Mouse (Mus musculus) limb, embryonic 14.5 days (tissue): ENCODE measurements around the gene Fam53b. TPM values are rescaled to one million over a fixed set of nuclear protein-coding genes. Genes with fewer than 3 reads are reported as not detected.

Experiments used
- ATAC-seq: fragments of 200-750 bp; cut with Nextera tagmentation; 2 replicates; pipeline ENCODE4 v1.8.0; 2017; ENCODE audit warnings: low read depth, moderate number of reproducible peaks, moderate TSS enrichment; ENCODE audit not compliant: low FRiP score
- DNase-seq: peaks from one replicate; pipeline ENCODE4 v3.0.0-alpha.2; 2015; ENCODE audit warnings: low spot score
- H3K27ac ChIP-seq: fragments of 300-500 bp; sonication (generic); replicated peaks from 2 replicates; pipeline ENCODE4 v1.5.1; 2014; ENCODE audit warnings: low read depth, mild to moderate bottlenecking, low read length, moderate library complexity, mixed read lengths
- H3K27me3 ChIP-seq: fragments of 300-500 bp; sonication (generic); 2 replicates; pipeline ENCODE4 v1.6.1; 2014; ENCODE audit warnings: low read length, mixed read lengths; ENCODE audit not compliant: control insufficient read depth, insufficient read depth
- H3K36me3 ChIP-seq: fragments of 300-500 bp; sonication (generic); 2 replicates; pipeline ENCODE4 v1.6.1; 2014; ENCODE audit warnings: mild to moderate bottlenecking, low read length, moderate library complexity, mixed read lengths; ENCODE audit not compliant: control insufficient read depth, insufficient read depth
- H3K4me1 ChIP-seq: fragments of 300-500 bp; sonication (generic); 2 replicates; pipeline ENCODE4 v1.6.1; 2014; ENCODE audit warnings: antibody characterized with exemption, low read length, mixed read lengths; ENCODE audit not compliant: control insufficient read depth, insufficient read depth
- H3K4me2 ChIP-seq: fragments of 300-500 bp; sonication (generic); replicated peaks from 2 replicates; pipeline ENCODE4 v1.6.1; 2014; ENCODE audit warnings: low read depth, mild to moderate bottlenecking, low read length, moderate library complexity; ENCODE audit not compliant: severe bottlenecking
- H3K4me3 ChIP-seq: fragments of 300-500 bp; sonication (generic); replicated peaks from 2 replicates; pipeline ENCODE4 v1.5.1; 2014; ENCODE audit warnings: low read length
- H3K9ac ChIP-seq: fragments of 300-500 bp; sonication (generic); 2 replicates; pipeline ENCODE4 v1.6.1; 2014; ENCODE audit warnings: mild to moderate bottlenecking, low read depth, low read length, moderate library complexity; ENCODE audit not compliant: severe bottlenecking
- H3K9me3 ChIP-seq: fragments of 300-500 bp; sonication (generic); 2 replicates; pipeline ENCODE4 v1.6.1; 2016; ENCODE audit warnings: low read length; ENCODE audit not compliant: control insufficient read depth
- POLR2A ChIP-seq: fragments of 200-500 bp; IDR thresholded peaks from 2 replicates; pipeline ENCODE4 v1.8.0; 2012; ENCODE audit warnings: inconsistent platforms, mild to moderate bottlenecking, moderate library complexity, borderline replicate concordance; ENCODE audit not compliant: insufficient read depth, insufficient read length; ENCODE audit errors: extremely low read depth
- WGBS: fragments of 180-500 bp; shearing (Covaris S2); extraction: QIAGEN DNeasy Blood & Tissue Kit; methylation state at CpG from one replicate; pipeline ENCODE4 v1.1.7; 2014; 5-methylcytosine and 5-hydroxymethylcytosine counted together
- polyA plus RNA-seq, 2 experiments: library from polyadenylated mRNA; depleted of rRNA in 1 of 2; stranded (reverse) in 1 of 2; unstranded in 1 of 2; fragments of >200 nt; fragmentation: Nextera tagmentation in 1 of 2; extraction: Ambion mirVana in 1 of 2; gene quantifications; 2 replicates each; pipeline versions ENCODE4 v1.2.1 to v1.2.3; 2012 to 2014

Gene Fam53b
- polyA plus RNA-seq, 2 experiments: 15.1 to 20.8 TPM

- H3K36me3 ChIP-seq: no peaks in the 10 kb centered on the region
- H3K4me1 ChIP-seq: no peaks in the 10 kb centered on the region; the same call in 1 of the 2 replicates
- no peak overlapping the region for H3K27ac ChIP-seq
- 92% methylated on average over 8 of the region's 8 CpGs for WGBS
- no peak overlapping the region for H3K4me3 ChIP-seq
- no peak overlapping the region for H3K4me2 ChIP-seq
- TF ChIP-seq POLR2A: no peak
- no peak overlapping the region for H3K9ac ChIP-seq
- ATAC-seq (no peak), DNase-seq (no peak)
- no peaks in the 10 kb centered on the region for H3K9me3 ChIP-seq
- H3K27me3 ChIP-seq: no peaks in the 10 kb centered on the region
Observed at GRCm38 (mm10) chr7:132704310-132704875, 109.3 kb downstream of the Fam53b start.

- Histone ChIP-seq H3K4me1 (no peaks in the 10 kb centered on the region; the same call in 1 of the 2 replicates), H3K4me3 (no peak overlapping the region), H3K4me2 (no peak overlapping the region), H3K27ac (no peak overlapping the region), H3K9ac (no peak overlapping the region; the same call in 1 of the 2 replicates), H3K27me3 (no peaks in the 10 kb centered on the region), H3K9me3 (no peaks in the 10 kb centered on the region), H3K36me3 (no peaks in the 10 kb centered on the region)
- ATAC-seq (no peak), DNase-seq (no peak)
- WGBS: 82% methylated on average over 9 of the region's 9 CpGs
- no peak for TF ChIP-seq POLR2A
Observed at GRCm38 (mm10) chr7:132703515-132704309, 110.0 kb downstream of the Fam53b start.

GRCm38 (mm10) chr7:132702492-132703070, 111.1 kb downstream of the Fam53b start:
- Histone ChIP-seq H3K4me3 (no peak overlapping the region), H3K27ac (no peak overlapping the region), H3K9me3 (no peaks in the 10 kb centered on the region), H3K4me2 (no peak overlapping the region), H3K9ac (no peak overlapping the region), H3K4me1 (no peaks in the 10 kb centered on the region; the same call in 1 of the 2 replicates), H3K36me3 (no peaks in the 10 kb centered on the region), H3K27me3 (no peaks in the 10 kb centered on the region)
- ATAC-seq (no peak), DNase-seq (no peak)
- WGBS: 81% methylated on average over 5 of the region's 5 CpGs
- TF ChIP-seq POLR2A: no peak

GRCm38 (mm10) chr7:132702024-132702423, 111.7 kb downstream of the Fam53b start:
- 83% methylated on average over 3 of the region's 3 CpGs for WGBS
- Histone ChIP-seq H3K27me3 (no peaks in the 10 kb centered on the region), H3K4me2 (no peak overlapping the region), H3K9me3 (no peaks in the 10 kb centered on the region), H3K36me3 (no peaks in the 10 kb centered on the region), H3K4me3 (no peak overlapping the region), H3K9ac (no peak overlapping the region), H3K4me1 (no peaks in the 10 kb centered on the region; the same call in 1 of the 2 replicates), H3K27ac (no peak overlapping the region)
- ATAC-seq (no peak), DNase-seq (no peak)
- TF ChIP-seq POLR2A: no peak

GRCm38 (mm10) chr7:132701412-132701811, 112.3 kb downstream of the Fam53b start:
- 85% methylated on average over 3 of the region's 3 CpGs for WGBS

More at GRCm38 (mm10) chr7:132701412-132701811, 112.3 kb downstream of the Fam53b start:
- H3K36me3 ChIP-seq: no peaks in the 10 kb centered on the region
- TF ChIP-seq POLR2A: no peak
- H3K4me2 ChIP-seq: no peak overlapping the region
- ATAC-seq (no peak), DNase-seq (no peak)
- no peak overlapping the region for H3K9ac ChIP-seq
- no peak overlapping the region for H3K4me3 ChIP-seq
- H3K4me1 ChIP-seq: no peaks in the 10 kb centered on the region; the same call in 1 of the 2 replicates
- no peaks in the 10 kb centered on the region for H3K27me3 ChIP-seq
- no peak overlapping the region for H3K27ac ChIP-seq
- no peaks in the 10 kb centered on the region for H3K9me3 ChIP-seq
